Mouse (Mus musculus) heart, adult 2 months (tissue): ENCODE measurements around the gene Lst1. TPM values are rescaled to one million over a fixed set of nuclear protein-coding genes. Genes with fewer than 3 reads are reported as not detected.

Experiments
- DNase-seq, 2 experiments: peaks; one replicate each; pipeline ENCODE4 v3.0.0; 2021
- H3K27ac ChIP-seq: fragments of 200-600 bp; 2 replicates; pipeline ENCODE4 v1.8.1; 2022
- H3K27me3 ChIP-seq: fragments of 200-500 bp; 2 replicates; pipeline ENCODE4 v1.6.1; 2012; ENCODE audit warnings: mild to moderate bottlenecking, low read length, inconsistent platforms, mixed read lengths; ENCODE audit not compliant: control insufficient read depth, insufficient read depth
- H3K36me3 ChIP-seq: fragments of 200-500 bp; 2 replicates; pipeline ENCODE4 v1.6.1; 2012; ENCODE audit warnings: low read length, inconsistent platforms; ENCODE audit not compliant: control insufficient read depth, insufficient read depth
- H3K4me1 ChIP-seq: fragments of 200-500 bp; 2 replicates; pipeline ENCODE4 v1.6.1; 2011; ENCODE audit warnings: low read length; ENCODE audit not compliant: control insufficient read depth, insufficient read depth
- H3K4me3 ChIP-seq: fragments of 200-600 bp; 2 replicates; pipeline ENCODE4 v1.8.1; 2022
- H3K79me2 ChIP-seq: fragments of 200-500 bp; replicated peaks from 2 replicates; pipeline ENCODE4 v1.6.1; 2012; ENCODE audit warnings: mild to moderate bottlenecking, inconsistent platforms, low read length, moderate library complexity, mixed read lengths; ENCODE audit not compliant: control insufficient read depth, insufficient read depth
- H3K9ac ChIP-seq: fragments of 200-500 bp; 2 replicates; pipeline ENCODE4 v1.6.1; 2012; ENCODE audit warnings: low read depth, mild to moderate bottlenecking, control low read depth, inconsistent platforms, low read length, mixed read lengths
- CTCF ChIP-seq: fragments of 200-600 bp; IDR thresholded peaks from 2 replicates; pipeline ENCODE4 v1.8.1; 2022; ENCODE audit warnings: antibody characterized with exemption, mild to moderate bottlenecking, moderate library complexity
- EP300 ChIP-seq: fragments of 200-500 bp; IDR thresholded peaks from 2 replicates; pipeline ENCODE4 v1.6.1; 2011; ENCODE audit warnings: low read depth, low read length, control low read depth; ENCODE audit not compliant: insufficient read depth
- POLR2A ChIP-seq: fragments of 200-500 bp; IDR thresholded peaks from 2 replicates; pipeline ENCODE4 v1.6.1; 2011; ENCODE audit warnings: mild to moderate bottlenecking, low read depth, low read length, control low read depth; ENCODE audit not compliant: insufficient read depth
- WGBS: fragments of 180-500 bp; shearing (Covaris S2); methylation state at CpG from one replicate; pipeline ENCODE4 v1.1.7; 2018; 5-methylcytosine and 5-hydroxymethylcytosine counted together
- intact Hi-C: fragments of 180-260 bp; cut with DNase I; formaldehyde crosslinking; loops from one replicate; pipeline ENCODE4 v1.15.1; 2025
- polyA plus RNA-seq: library from polyadenylated mRNA; depleted of rRNA; stranded (reverse); fragments of >200 nt; gene quantifications from 2 replicates; pipeline ENCODE4 v1.2.3, GENCODE M21; 2012
- total RNA-seq, 2 experiments: library from RNA; stranded (reverse); gene quantifications; 2 replicates each; pipeline ENCODE4 v1.2.3; 2021

Lst1 gene
- total and polyA plus RNA-seq, 3 experiments, result 4.1 to 11.3 (median 4.5) TPM

DNA sequence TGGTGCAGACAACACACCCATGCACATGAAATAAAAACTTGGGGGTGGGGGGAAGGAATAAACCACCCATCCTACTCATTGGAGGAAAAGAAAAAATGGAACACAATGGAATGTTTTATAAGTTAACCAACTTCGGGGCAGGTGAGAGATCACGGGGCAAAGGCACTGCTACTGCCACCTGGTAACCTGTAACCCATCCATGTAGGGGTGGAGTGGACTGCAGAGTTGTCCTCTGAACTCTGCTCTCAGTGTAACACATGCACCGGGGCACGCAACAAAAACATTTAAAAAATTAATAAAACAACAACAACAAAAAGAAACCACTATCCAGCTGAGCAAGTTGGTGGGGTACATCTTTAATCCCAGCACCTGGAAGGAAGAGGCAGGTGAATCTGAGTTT is 36.1 kb downstream of the Lst1 start:
- no peak overlapping the region for H3K4me3 ChIP-seq
- no peak overlapping the region for H3K9ac ChIP-seq
- no peaks in the 10 kb centered on the region for H3K27me3 ChIP-seq
- TF ChIP-seq EP300 (no peak), CTCF (no peak), POLR2A (no peak)
- no peak overlapping the region for H3K27ac ChIP-seq
- no peak for DNase-seq
- no peaks in the 10 kb centered on the region for H3K79me2 ChIP-seq
- H3K4me1 ChIP-seq, result no peaks in the 10 kb centered on the region
- 86% methylated on average over 4 of the region's 4 CpGs for WGBS
- intact Hi-C loops, result loop anchor here (1.0 kb wide), 1 partner anchor 11 kb away; no protein-coding TSS in a partner anchor
- H3K36me3 ChIP-seq, result 0 out of 2 replicates have a peak, but pooled peaks cover 2% of the 10 kb centered on the region

DNA sequence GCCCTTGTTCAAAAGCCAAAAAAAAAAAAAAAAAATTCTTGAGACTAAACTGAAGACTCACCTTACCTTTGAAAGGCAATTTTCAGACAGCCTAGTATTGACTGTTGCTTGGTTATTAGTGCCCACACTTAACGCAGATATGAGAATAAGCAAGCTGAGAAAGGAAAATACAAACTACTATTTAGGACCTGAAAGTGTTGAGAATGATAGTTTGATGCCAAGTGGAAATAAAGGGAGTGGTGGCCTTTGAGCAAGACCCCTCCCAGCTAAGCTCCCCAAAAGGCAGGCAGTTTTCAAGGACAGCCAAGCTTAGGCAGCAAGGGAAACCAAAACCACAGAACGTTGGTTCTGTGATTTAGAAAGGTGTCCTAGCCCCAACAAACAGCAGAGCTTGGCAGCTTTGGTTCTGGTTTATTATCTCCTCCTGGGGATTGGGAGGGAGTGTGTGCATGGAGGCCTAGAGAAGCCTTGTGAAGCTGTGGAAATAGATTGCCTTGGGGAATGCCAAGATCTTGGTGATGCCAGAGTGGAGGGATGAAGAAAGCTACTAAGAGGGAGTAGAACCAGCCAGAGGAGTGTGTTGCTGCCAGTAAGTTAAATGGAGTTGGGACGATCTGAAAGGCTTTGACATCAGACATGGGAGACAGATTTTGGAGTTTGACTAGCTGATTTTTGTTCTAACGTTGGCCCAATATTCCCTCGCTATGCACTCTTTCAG is 40.2 kb downstream of the Lst1 start:
- peaks cover 2% of the 10 kb centered on the region; the same call in 1 of the 2 replicates for H3K36me3 ChIP-seq
- intact Hi-C loops, result no loop called here

DNA sequence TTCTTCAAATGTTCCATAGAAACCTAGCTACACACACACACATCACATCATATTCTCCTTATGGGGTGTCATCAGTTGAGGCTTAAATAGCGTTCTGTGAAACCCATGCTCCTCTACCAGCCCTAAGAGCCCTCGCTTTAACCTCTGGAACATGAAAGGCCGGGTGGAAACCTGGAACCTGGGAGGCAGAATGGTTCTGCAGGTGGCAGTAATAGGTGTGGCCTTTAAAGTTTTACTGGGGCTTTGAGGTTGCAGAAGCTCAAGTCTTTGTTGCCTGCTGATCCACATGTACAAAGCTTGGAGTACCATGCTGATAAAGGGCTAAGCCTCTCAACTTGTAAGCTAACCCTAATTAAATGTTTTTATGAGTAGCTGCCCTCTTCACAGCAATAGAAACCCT is 40.9 kb downstream of the Lst1 start:
- intact Hi-C loops, result no loop called here
- Histone ChIP-seq H3K27ac (no peak overlapping the region), H3K9ac (no peak overlapping the region), H3K4me3 (no peak overlapping the region), H3K4me1 (no peaks in the 10 kb centered on the region), H3K79me2 (no peaks in the 10 kb centered on the region), H3K36me3 (peaks cover 2% of the 10 kb centered on the region; the same call in 1 of the 2 replicates), H3K27me3 (no peaks in the 10 kb centered on the region)
- no peak for TF ChIP-seq CTCF
- TF ChIP-seq POLR2A, result peak; percentile 31; the same call in 1 of the 2 replicates
- TF ChIP-seq EP300, result no peak
- 67% methylated on average over 3 of the region's 3 CpGs for WGBS
- no peak for DNase-seq

More for the DNA sequence above, 40.2 kb downstream of the Lst1 start:
- no peaks in the 10 kb centered on the region for H3K27me3 ChIP-seq
- no peak overlapping the region for H3K9ac ChIP-seq
- no peak overlapping the region for H3K27ac ChIP-seq
- TF ChIP-seq POLR2A, result no peak
- TF ChIP-seq EP300, result peak; percentile 32; the same call in 1 of the 2 replicates
- no peak for TF ChIP-seq CTCF
- no peaks in the 10 kb centered on the region for H3K79me2 ChIP-seq
- DNase-seq, result no peak
- no peaks in the 10 kb centered on the region for H3K4me1 ChIP-seq
- 63% methylated on average over 5 of the region's 5 CpGs for WGBS
- H3K4me3 ChIP-seq, result no peak overlapping the region

DNA sequence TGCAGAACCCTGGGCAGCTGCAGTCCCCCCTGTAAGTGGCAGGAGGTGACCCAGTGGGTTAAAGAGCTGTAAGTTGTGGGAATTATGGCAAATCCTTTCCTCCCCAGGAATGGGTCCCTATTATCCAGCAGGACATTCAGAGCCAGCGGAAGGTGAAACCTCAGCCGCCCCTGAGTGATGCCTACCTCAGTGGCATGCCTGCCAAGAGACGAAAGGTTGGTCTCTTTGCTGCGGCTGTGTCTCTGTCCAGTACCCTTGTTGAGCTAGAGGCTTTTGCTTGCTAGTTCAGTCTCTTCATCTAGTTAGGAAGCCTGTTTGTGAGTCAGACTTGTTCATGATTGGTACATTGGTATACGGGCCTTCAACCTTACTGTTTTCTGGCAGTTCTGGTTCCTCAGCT is 42.1 kb downstream of the Lst1 start:
- Histone ChIP-seq H3K4me3 (no peak overlapping the region), H3K27me3 (no peaks in the 10 kb centered on the region), H3K4me1 (no peaks in the 10 kb centered on the region), H3K79me2 (no peaks in the 10 kb centered on the region), H3K27ac (no peak overlapping the region), H3K9ac (no peak overlapping the region), H3K36me3 (peaks cover 2% of the 10 kb centered on the region; the same call in 1 of the 2 replicates)
- intact Hi-C loops, result no loop called here
- TF ChIP-seq POLR2A, result no peak
- TF ChIP-seq EP300, result no peak
- TF ChIP-seq CTCF, result no peak
- no peak for DNase-seq
- WGBS, result 86% methylated on average over 5 of the region's 5 CpGs

DNA sequence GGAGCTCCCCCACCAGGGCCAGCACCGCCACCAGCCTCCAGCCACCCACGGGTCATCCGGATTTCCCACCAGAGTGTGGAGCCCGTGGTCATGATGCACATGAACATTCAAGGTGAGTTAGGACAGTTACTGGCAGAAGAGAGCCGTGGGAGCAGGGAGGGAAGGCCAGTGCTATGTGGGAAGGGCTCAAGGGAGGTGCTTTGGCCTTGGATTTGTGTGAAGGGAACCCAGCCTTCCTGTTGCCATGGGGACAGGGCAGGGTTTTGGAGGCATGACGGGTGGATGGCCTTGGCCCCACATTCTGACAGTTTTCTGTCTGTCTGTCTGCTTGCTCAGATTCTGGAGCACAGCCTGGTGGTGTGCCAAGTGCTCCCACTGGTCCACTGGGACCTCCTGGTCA is 46.3 kb downstream of the Lst1 start:
- 83% methylated on average over 6 of the region's 6 CpGs for WGBS
- Histone ChIP-seq H3K79me2 (peaks cover 4% of the 10 kb centered on the region; the same call in 1 of the 2 replicates), H3K4me1 (no peaks in the 10 kb centered on the region), H3K36me3 (no peaks in the 10 kb centered on the region; the same call in 1 of the 2 replicates), H3K27me3 (no peaks in the 10 kb centered on the region), H3K9ac (no peak overlapping the region), H3K4me3 (no peak overlapping the region), H3K27ac (no peak overlapping the region)
- TF ChIP-seq POLR2A (no peak), CTCF (no peak)
- intact Hi-C loops, result loop anchor here (1.0 kb wide), 1 partner anchor 10 kb away; no protein-coding TSS in a partner anchor
- no peak for DNase-seq

DNA sequence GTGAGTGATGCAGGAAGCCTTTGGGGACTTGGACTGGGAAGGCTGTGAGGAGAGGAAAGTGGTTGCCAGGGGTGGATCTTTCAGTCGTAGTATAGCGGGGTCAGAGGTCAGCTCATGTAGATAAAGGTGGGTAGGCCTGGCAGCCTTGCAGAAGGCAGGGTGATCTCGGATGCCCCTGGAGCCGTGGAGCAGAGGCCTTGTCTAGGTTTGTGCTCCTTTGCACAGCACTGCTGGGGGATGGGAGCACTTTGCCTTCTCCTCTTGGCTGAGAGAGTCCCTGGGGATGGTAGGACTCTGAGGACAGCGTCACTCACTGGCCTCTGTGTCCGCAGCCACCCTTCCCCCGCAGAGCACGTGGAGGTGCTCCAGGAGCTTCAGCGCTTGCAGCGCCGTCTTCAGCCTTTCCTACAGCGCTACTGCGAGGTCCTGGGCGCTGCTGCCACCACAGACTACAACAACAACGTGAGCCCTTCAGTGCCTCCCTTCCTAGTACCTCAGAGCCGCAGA is 47.7 kb downstream of the Lst1 start:
- no peaks in the 10 kb centered on the region; the same call in 1 of the 2 replicates for H3K36me3 ChIP-seq
- no peak for DNase-seq
- no peak overlapping the region for H3K9ac ChIP-seq
- no peak for TF ChIP-seq CTCF
- no peak overlapping the region for H3K4me3 ChIP-seq
- H3K27me3 ChIP-seq, result no peaks in the 10 kb centered on the region
- WGBS, result 65% methylated on average over 16 of the region's 16 CpGs
- intact Hi-C loops, result no loop called here
- H3K4me1 ChIP-seq, result peaks cover 3% of the 10 kb centered on the region
- H3K27ac ChIP-seq, result no peak overlapping the region
- peaks cover 6% of the 10 kb centered on the region for H3K79me2 ChIP-seq
